10 mouse cellular contexts compared by ENCODE assay signal in the genomic region with DNA sequence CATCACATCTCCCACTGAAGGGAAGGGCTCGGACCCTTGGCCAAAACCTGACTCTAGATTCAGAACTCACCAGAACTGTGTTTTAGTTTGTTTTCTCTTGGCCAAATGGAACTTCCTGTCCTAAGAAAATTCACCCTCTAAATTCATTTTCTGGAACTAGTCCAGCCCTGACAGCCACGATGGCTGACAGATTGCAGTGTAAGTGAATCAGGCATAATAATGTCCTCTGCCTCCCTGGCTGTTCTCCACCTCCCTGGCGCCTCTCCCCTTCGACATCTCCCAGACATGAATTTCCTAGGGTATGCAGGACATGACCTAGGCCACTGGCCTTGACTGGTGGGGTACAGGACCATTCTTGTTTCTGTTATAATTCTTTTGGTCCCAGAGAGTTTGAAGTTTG. TPM values are rescaled to one million over a fixed set of nuclear protein-coding genes. Genes with fewer than 3 reads are reported as not detected.
DNase-seq lines count a peak whose midpoint lies in the region; ATAC-seq lines count a peak whose summit lies in the region.
"Had no signal": no experiment of that assay in that cellular context is flagged by ENCODE, and none has a peak within 500 bp of the region (broad histone marks: within the 10 kb centered on the region; RNA-seq: fewer than 3 reads in every experiment).

No protein-coding gene starts in this region.

- H3K4me1 ChIP-seq in heart, embryonic 11.5 days (ENCODE audit: control insufficient read depth, insufficient read depth, low read length), result no peaks in the 10 kb centered on the region
- no peaks in the 10 kb centered on the region for H3K4me1 ChIP-seq in hindbrain, embryonic 10.5 days (replicated peaks)

- H3K27me3 ChIP-seq in heart, embryonic 11.5 days (ENCODE audit: control insufficient read depth, insufficient read depth, low read length), result no peaks in the 10 kb centered on the region
- H3K27me3 ChIP-seq in hindbrain, embryonic 10.5 days (ENCODE audit: insufficient read depth, poor library complexity, severe bottlenecking), result no peaks in the 10 kb centered on the region

- no peak overlapping the region for H3K9ac ChIP-seq in heart, embryonic 11.5 days (ENCODE audit: low read depth, low read length)
- H3K9ac ChIP-seq: liver, embryonic 14.5 days had no signal

- no peak overlapping the region for H3K4me2 ChIP-seq in heart, embryonic 11.5 days

- H3K36me3 ChIP-seq in heart, embryonic 11.5 days (ENCODE audit: control insufficient read depth, insufficient read depth, low read length), result peaks cover 36% of the 10 kb centered on the region
- peaks cover 91% of the 10 kb centered on the region for H3K36me3 ChIP-seq in hindbrain, embryonic 10.5 days

- no peak overlapping the region for H3K4me3 ChIP-seq in heart, embryonic 11.5 days (ENCODE audit: low read depth, low read length)
- no peak overlapping the region for H3K4me3 ChIP-seq in hindbrain, embryonic 10.5 days

- H3K27ac ChIP-seq in heart, embryonic 11.5 days (ENCODE audit: low read depth, low read length), result no peak overlapping the region
- no peak overlapping the region for H3K27ac ChIP-seq in hindbrain, embryonic 10.5 days
- H3K27ac ChIP-seq: liver, embryonic 14.5 days had no signal

- ATAC-seq in heart, embryonic 11.5 days (replicated peaks; ENCODE audit: insufficient number of reproducible peaks, low FRiP score, low TSS enrichment), result no peak

- no peaks in the 10 kb centered on the region for H3K9me3 ChIP-seq in heart, embryonic 11.5 days (replicated peaks; ENCODE audit: control insufficient read depth, low read length)
- no peaks in the 10 kb centered on the region for H3K9me3 ChIP-seq in hindbrain, embryonic 10.5 days

- 52% methylated on average over 4 of the region's 4 CpGs for WGBS in heart, embryonic 11.5 days (ENCODE audit: insufficient replicate concordance)
- WGBS in hindbrain, embryonic 10.5 days, result 85% methylated on average over 4 of the region's 4 CpGs

- intact Hi-C loops in heart, postnatal 10 days (cut with DNase I), result no loop called here

- peak; percentile 64 to 69 for DNase-seq in heart, adult 18-20 months
- peak; percentile 25 for DNase-seq in brain, adult 2 months (ENCODE audit: low read depth, low spot score)
- DNase-seq in heart, postnatal 10 days, result peak; percentile 39 to 44
- peak; percentile 64 to 71 for DNase-seq in kidney, postnatal 4 days
- no peak for DNase-seq in ovary, postnatal 36 days (ENCODE audit: low spot score)
- DNase-seq in embryo, embryonic 9.5 days (ENCODE audit: extremely low spot score), result no peak
- DNase-seq in hindbrain, embryonic 10.5 days (ENCODE audit: low spot score), result no peak
- DNase-seq: adrenal gland, postnatal 14 days had no signal

RNA-seq across cellular contexts. Expression of a gene that starts 32.0 kb away (rescaled TPM):
- 10 to 100 TPM; 30.0 to 34.9 TPM for total RNA-seq in heart, adult 18-20 months (2021)
- polyA plus RNA-seq in heart, embryonic 11.5 days (2014; fragmentation: Nextera tagmentation; extraction: Ambion mirVana), result 111 and 132 TPM in 2 replicates
- 10 to 100 TPM; 71.1 to 71.3 TPM for total RNA-seq in heart, postnatal 10 days (2021)
- polyA plus RNA-seq in hindbrain, embryonic 10.5 days (2016; fragmentation: Nextera tagmentation; extraction: Ambion mirVana), result 164 and 186 TPM in 2 replicates

Comparison
In these comparisons a context has a peak if more than half of its experiments do, and no peak if none do; other contexts are left out.
1. DNase-seq: peak in heart, adult 18-20 months (2 of 2), brain, adult 2 months (single experiment), heart, postnatal 10 days (2 of 2) and kidney, postnatal 4 days (2 of 2); none in ovary, postnatal 36 days (single experiment), embryo, embryonic 9.5 days (single experiment) and hindbrain, embryonic 10.5 days (single experiment).